Mouse (Mus musculus): Measurements from ENCODE around the gene Zcchc7.
"Not testable (repeated sequence)": the region's sequence is repeated elsewhere in the genome, so short reads cannot be mapped to it uniquely, and the experiment has no call there.

Zcchc7 gene

DNA sequence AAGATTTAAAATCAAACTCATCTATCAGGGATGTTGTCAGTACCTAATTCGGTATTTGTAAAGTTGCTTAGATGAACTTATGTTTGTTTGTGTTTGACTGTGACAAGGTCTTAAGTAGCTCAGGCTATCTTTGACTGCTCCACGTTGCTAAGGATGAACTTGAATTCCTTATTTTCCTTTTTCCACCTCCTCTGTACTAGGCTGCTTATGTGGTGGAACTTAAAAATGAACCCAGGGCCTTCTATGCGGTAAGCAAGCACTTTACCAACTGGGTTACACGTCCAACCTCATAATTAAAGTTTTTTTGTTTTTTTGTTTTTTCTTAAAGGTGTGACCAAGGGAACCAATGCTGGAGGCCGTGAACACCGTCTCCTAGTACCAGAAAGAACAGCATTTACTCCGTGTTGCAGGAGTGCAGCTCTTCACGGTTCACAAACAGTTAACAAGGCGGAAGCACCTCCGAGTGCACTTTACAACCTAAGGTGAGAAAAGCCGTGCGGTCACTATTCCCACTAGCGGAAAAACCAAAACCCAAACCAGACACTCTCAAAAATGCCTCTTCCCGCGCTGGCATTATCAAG is at the start of gene Zcchc7:
TSS of gene Zcchc7 (plus strand) at position 325 of the 581 bp plus-strand sequence.
- DNase-seq, result no peak

DNA sequence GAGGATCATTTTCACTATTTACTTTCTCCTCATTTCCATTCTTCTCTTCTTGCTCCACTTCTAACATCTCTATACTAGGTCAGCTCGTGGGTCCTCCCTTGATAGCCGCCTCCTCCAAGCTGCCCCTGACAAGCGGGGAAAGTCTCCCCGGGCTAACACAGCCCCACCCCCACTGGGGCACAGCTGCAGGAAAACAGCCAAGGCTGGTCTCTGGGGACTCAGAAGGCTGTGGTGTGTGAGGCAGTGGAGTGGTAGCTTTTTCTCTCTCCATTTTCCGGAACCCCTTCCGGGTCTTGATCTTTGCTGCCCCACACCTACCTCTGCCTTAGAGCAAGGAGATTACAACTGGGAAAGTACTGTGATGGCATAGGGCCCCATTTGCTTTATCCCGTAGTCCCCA is 49.7 kb upstream of the Zcchc7 start:
- no peak for DNase-seq

DNA sequence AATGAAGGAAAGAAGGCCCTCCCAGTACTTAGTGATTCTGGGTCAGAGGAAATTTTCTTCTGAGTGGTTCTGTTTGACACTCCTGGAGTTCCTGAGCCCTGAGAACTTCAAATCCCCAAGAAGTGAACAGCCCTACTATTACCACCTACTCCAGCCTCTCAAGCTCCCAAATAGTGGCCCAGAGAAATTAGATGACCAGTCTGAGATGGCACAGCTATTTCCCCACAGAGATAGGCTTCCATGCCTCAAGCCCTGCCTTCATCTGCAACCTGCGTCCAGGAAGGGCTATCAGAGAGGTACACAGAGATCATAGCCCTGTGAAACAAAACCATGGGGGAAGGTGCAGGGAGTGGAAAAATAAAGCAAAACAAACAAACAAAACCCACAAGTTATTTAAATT is 48.8 kb upstream of the Zcchc7 start:
- DNase-seq, result no peak

DNA sequence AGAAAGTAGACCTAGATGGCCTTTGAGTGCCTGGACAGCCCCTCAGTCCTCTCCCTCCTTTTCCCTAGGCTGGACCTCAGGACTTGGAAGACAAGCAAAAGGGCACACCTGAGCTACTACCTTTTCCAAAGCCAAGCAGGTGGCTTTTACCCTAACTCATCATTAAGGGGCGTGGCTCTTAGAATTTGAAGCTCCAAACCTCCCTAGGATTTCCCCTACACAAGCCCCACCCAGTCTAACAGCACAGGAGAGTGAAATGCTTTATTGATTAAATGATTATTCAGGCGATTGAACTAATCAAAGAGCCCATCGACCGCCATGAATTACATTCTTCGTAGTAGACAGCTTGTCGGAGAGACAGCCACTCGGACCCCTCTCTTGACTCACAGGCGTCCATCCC is 47.4 kb upstream of the Zcchc7 start:
- DNase-seq, result no peak

DNA sequence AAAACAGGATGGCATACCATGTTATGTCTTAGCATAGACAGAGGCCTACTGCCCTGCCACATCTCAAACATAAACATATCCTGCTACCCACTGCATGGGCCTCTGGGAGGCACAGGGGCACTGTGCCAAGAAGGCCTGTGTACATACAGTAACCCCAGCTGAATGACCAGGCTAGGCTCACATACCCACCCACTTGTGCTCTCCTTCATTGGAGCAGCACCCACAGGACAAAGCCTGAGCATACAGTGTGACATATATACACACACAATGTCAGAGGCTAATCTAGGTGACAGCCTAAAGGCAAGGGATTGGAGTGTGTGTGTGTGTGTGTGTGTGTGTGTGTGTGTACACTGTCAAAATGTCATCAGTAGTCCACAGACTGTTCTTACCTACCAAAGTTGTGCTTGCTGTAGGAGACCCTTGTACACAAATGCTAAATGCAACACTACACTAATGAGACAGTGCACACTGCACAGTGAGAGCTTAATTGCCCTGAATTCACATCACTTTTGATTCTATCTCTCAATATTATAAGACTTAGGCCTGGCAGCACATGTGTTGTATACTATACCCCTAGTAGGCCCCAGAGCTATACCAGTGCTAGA is 46.5 kb upstream of the Zcchc7 start:
- DNase-seq, result no peak

DNA sequence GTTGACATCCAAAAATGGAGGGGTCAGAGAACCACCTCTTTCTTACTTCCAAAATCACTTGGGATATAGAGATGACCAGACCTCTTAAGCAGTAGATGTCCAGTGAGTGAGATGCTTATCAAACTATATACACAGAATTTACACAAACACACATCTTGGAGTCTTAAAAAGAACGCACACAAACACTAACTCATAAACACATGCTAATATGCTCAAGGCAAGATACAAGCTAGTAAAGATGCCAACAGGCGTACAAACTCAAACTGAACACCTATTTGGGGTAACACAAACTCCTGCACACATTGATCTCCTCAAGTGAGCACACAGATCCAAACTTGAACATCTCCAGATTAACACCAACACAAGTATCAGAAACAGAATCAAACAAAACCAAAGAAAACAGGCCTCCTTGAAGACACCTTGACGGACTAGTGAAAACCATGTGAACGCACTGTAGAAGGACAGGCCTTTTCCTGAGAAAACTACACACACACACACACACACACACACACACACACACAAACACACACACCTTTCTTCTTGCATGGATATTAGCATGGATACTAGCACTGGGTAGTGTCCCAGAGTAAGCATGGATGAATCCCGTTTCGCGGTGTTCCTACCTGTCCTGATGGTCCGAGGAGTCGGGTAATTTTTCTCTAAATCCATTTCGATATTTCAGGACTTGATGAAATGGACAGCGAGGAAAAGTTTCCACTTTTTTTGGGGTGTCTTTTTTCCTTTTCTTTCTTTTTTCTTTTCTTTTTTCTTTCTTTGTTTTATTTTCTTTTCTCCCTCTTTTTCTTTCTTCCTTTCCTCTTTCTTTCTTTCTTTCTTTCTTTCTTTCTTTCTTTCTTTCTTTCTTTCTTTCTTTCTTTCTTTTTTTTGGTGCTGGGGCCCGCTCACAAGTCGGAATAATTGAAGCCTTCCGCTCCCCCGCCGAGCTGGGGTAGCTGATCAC is 45.7 kb upstream of the Zcchc7 start, which contains the start of gene Pax5:
TSS of gene Pax5 (minus strand) at position 748 of the 961 bp plus-strand sequence.
- DNase-seq, result no peak

DNA sequence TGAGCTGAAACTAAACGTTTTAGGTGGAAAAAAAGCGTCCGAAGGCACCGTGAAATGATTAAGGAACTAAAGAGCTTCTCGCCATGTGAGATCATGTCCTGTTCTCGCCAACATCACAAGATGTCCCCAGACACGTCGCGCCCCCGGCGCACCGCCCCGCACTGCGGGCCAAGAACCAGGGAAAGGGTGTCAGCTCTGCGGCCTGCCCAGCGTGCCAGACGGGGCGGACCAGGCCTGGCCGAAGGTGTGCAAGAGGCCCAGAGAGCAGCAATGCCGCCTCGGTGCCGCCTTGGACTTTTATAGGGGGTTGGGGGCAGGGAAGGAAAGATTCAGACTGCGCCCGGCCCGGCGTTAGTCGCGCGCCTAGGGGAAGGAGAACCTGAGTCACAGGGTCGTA is 45.0 kb upstream of the Zcchc7 start:
- no peak for DNase-seq

DNA sequence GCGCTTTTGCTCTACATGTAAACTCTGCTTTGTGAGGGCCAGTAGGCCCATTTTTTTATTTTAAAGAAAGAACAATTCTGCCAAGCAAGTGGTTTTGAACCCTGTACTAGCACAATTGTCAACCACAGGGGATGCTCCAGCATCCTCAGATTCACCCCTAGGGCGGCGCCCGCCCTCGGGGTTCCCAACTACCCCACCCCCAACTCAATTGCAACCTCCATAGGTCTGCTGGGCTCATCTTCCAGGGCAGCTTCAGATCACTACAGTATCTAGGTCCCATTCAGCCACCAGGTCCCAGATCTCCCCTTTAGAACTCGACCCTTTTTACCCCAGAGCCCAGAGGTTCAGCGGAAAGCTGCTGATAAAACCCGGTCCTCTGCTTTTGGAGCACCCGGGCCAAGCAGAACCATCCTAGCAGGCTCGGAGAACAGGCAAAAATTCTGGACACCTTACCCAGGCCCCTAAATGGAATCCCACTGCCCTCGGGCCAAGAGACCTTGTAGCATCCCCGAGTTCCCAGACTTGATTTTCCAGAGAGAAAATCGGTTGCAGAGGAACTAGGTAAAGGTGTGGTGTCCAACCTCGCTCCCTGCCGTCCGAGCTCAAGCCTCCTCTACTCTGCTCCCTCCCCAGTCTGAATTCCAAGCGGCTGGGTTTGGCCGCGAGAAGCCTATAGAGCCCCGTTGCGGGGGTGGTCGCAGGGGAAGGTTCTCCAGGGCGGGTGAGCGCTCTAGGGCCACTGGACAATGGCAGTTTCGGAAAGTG is 44.4 kb upstream of the Zcchc7 start:
- DNase-seq, result no peak

DNA sequence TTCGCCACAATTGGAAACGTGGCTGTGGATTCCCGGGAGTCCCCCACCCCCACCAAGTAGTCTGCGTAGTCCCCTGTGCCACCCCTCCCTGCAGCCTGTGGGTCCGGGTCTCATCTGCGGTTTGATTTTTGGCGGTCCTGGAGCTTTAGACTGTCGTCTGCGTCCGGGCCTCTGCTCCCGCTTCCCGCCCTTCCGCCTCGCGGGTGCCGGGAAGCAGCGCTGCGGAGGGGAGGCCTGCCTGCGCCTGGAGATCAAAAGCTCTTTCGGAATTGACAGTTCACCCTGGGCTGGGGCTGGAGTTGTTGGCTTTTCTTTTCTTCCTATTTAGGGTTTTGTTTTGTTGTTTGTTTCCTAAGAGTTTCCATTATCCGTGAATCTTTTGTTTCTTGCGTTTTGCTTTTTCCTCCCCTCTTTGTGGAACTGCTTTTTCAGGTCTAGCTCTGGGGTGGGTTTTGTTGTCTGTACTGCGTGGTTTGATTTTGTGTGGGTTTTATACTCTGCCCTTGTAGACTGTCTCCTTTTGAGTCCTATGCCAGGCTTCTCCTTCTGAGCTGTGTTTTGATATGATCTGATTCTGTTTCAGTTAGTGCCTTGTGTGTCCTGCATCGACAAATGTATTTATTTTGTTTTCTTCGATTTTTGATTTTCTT is 43.5 kb upstream of the Zcchc7 start:
- no peak for DNase-seq

DNA sequence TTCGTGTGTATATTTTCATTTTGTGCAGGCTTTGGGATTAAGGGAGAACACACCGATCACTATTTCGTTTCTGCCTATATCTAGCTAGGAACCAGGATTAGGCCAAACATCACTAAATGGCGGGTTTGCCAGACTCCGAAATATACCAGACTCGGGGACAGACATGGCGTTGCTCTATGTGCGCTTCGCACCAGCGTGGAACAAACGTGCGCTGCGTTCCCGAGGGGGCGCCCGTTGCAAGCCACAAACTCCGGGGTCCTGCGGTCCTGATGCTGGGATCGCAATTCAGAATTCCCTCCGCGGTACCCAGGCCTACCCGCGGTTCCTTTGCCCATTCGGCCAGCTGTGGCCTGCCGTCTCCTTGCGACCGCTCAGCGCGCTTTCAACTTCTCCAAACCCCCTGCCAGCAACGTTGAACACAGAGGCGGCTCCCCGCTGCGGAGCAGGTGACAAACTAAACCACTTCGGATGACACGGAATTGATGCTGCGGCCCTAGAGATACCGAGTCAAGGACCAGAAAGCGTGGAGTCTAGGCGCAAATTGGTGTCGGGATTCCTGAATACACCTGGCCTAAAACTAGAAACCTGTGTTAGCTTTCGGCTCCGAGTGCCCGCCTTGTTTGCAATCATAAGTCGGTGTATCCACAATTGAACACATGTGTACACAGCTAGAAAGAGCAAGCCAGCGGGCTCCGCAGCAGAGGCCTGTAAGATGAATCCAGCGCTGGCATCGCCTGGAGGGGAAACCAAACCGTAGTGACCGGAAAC is 42.7 kb upstream of the Zcchc7 start:
- DNase-seq, result no peak

DNA sequence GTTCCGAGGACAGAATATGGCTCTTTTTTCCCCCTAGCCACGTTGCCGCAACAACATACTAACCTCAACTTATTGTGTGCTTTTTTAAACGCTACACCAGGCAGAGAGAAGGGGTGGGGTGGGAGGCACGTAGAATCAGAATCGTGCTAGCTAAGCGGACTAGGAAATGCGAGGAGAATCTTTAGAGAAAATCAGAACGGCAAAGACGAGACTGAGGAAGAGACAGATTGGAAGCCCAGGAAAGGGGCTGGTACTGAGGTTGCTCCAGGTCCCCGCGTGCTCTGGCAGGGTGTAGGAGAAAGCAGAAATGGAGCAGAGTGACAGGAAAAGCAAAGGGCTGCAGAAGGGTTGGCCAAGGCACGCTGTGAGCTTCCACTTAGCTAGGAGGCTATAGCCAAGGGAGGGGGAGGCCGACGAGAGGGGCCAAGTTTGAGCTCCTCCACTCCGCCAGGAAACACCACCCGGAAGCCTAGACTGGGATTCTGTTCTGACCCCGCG is 42.1 kb upstream of the Zcchc7 start:
- DNase-seq, result no peak

DNA sequence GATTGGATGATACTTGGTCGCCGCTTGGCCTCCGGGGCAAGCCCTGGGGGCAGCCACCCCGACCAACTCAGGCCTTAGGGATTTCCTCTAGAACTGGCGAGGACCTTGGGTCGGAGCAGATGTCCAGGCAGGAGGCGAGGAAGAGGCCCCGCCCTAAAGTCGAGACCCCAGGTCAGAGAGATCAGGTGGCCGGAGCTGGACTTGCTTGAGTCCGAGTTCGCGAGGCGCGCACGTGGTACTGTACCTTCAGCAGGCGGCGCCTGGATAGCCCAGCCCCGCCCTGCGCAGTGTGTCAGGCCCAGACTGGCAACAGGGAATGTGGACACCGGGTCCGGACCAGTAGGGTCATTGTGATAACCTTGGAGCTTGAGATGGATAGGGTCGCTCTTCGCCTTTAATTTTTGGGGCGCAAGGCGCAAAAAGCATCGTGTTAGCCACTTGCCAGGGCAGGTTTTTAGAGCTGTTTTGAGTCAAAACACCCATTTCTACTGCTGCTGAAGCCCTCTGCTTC is 41.5 kb upstream of the Zcchc7 start:
- DNase-seq, result no peak

DNA sequence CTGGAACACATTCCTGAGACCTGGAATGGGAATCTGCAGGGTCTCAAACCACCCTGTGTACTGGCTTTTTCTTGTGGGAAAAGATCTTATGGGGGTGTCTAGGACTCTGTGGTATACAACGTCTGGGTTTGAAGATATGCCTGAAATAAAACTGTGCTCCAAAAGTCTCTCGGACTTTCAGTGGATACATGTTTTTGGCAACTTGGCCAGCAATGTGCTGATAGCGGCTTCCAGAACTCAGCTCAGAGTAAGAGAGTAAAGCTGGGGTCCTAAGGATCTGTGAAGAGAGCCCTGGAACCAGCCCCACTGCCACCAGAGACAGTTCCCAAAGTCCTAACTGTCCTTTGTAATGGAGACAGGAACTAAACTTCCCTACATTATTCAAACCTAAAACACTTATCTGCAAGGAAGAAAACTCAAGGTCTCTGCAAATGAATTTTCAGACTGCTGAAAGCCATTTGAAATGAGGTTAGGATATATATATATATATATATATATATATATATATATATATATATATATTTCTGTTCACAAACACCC is 40.0 kb upstream of the Zcchc7 start:
- DNase-seq, result no peak

DNA sequence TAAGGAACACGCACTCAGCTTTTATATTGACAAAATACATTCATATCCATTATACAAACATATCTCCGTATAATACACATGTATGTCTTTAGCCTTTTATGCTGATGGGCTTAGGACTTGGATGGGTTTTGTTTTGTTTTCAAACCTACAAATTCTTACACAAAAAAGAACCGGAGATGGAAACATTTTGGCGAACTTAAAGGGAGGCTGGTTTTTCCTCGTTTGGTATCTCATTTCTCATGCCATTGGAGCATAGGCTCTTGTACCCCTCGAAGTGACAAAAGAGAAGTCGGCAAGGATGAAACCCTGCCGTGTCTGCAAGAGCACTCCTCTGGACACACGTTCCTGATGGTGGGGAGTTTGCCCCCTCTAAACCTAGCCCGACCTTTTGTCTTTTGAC is 39.3 kb upstream of the Zcchc7 start:
- no peak for DNase-seq

DNA sequence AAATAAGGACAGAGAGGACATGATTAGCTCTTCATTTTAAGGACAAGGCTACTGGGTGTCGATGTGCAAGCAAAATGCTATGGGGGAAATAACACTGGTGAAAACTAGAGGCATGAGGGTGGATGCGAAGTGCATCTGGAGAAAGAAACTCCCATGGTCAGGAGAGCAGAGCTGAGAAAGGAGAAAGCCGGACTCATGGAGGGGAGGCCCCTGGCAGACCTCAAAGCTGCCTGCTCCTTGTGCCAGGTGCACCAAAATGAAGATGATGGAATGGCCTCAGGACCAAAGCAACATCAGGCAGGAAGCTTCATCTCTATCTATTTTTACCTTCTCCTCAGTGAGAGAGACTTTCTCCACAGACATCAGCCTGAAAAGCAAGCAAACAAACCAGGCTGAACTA is 38.0 kb upstream of the Zcchc7 start:
- no peak for DNase-seq

DNA sequence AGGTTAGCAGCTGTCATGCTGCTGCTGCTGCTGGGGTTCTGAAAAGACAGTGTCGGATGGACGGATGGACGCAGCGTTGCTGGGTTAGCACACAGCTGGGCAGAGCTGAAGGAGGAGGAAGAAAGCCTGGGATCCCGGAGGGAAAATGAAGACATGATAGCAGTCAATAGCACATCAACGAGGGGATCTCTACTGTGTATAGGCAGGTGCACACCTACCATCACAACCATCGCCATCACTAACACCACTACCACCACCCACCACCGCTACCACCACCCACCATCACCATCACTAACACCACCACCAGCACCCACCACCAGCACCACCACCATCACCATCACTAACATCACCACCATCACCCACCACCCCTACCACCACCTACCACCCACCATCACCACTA is 35.6 kb upstream of the Zcchc7 start:
- no peak for DNase-seq

DNA sequence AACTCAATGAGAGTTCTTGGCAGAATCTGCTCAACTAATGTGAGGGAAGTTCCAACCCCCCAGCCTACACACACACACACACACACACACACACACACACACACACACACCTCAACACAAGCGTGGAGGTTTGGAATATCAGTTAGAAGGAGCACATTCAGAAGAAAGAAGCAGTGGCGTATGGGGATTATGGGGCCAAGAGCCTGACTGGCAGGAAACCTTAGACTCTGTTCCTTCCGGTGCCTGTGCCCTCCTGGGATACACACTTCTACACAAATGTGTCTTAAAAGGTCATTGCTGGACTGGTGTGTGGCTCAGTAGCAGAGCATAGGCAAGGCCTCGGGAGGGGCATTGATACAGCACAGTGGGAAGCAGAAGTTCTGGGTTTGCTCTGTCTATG is 34.4 kb upstream of the Zcchc7 start:
- DNase-seq, result no peak

DNA sequence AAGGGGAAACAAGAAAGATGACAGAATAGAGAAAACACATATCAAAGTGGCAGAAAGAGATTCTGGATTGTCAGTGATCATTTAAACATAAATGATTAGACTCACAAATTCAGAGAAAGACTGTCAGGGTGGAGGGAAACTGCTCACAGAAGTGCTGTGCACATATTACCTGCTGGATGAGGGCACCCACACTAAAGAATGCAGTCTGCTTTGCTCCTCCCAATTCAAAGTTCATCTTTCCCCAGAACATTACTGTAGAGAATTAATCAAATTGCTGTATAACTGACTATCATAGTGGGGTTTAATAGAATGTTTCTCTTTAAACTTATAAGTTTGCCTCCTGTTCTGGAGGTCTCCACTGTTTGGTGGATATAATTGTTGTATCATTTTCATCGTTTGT is 15.2 kb upstream of the Zcchc7 start:
- DNase-seq, result no peak

DNA sequence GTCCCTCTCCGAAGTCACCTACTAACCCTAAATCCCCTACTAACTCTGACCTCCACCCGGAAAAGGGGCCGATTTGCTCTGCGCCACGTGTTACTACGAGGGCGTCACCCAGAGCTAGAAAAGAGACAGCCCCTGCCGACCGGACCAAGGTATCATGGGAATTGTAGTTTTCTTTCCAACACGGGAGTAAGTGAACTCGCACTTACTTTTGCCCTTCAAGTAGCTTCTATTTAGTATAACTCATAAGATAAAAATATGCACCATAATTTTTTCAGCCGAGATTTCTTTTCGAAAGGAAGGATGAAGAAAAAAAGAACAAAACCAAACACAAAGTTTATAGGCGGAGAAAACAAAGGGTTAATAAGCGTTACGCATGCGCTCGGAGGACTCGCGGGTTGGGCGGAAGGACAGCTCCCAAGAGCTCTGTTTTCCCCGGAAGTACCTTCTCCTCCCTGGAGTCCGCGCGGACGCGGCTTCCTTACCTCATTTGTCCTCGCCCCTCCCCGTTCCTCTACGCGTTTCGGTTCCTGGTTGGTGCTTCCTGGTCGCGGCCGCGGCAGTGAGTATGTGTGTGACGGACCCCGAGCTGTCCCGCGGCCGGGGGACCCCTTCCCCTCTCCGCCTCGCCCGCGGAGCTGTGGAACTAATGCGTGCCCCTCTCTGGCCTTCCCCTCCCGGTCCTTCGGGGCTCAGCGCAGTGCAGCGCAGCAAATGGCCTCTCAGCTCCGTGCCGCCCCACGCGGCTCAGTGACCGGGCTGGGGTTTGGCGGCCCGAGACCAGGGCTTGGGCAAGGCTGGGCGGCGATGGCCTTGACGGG is 666 bp downstream of the Zcchc7 start:
- peak; percentile 96 for DNase-seq

DNA sequence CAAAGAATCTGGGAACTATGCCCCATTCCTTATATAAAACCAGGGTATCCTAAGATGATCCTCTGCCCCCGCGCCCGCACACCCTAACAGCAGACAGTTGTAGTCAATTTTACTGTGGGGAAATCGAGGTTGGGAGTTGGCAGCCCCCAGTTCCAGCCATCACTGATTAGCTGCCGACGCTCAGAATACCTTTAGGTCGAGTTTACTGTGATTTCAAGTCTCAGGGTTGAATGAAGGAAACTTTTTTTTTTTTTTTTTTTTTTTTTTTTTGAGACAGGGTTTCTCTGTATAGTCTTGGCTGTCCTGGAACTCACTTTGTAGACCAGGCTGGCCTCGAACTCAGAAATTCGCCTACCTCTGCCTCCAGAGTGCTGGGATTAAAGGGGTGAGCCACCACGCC is 1.5 kb downstream of the Zcchc7 start:
- DNase-seq, result not testable (repeated sequence)

Measured in layer of hippocampus, adult 9-11 months (tissue).